Mouse (Mus musculus): Measurements from ENCODE around the gene Ltbp3. TPM values are rescaled to one million over a fixed set of nuclear protein-coding genes. Genes with fewer than 3 reads are reported as not detected.

Ltbp3 gene
- 10 to 100 TPM; 37.2 to 41.8 TPM for total RNA-seq (2021)
- long read RNA-seq, experiment 1, partial matches to known transcripts = 7 of 13 reads
- long read RNA-seq, experiment 1, other reads (novel, unspliced or antisense) = 2 of 13 reads
- long read RNA-seq, experiment 2, partial matches to known transcripts = 10 of 13 reads
- long read RNA-seq, experiment 2, other reads (novel, unspliced or antisense) = 3 of 13 reads

DNA sequence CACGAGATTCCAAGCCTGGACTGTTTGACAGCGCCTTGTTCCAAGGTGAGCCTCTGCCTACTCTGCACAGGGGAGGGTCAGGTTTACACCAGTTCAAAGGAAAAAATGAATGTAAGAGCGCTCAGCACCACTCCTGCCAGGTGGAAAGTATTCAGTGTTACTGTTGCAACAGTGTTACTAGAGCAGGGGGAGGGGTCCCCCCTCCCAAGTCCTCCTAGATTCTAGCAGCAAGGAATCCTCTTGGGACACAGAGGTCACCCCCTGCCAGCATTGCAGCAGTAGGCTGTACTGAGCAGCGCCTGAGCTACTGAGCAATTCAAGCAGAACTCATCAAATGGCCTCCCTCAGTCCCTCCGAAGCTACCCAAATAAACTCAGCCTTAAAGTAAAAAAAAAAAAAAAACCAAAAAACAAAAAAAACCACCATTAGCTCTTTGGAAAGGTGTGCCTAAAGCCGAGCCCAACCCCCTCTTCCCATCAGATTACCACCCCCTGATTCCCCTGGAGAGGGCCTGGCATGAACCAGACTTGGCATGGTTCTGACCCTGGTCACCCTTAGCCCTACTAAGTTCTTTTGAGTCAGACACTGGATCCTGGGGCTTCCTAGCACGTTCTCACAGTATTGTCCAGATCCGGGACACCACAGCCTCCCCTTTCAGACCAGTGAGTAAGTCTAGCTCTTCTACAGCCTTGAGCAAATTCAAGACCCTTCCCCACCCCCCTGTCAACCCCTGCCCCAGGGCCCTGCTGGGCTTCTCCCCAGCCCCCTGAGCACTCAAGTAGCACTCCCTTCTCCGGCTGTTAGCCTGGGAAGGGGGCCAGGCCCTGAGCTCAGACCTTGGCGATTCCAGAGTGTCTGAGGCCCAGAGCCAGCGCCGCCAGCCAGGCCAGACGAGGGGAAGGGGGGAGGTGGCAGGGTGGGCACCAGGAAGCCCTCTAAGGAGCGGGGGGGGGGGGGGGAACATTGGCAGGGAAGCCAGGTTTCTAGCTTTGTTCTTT is at the start of gene Ltbp3:
Ltbp3 (plus strand) TSS at position 585 of the 998 bp plus-strand sequence.
- DNase-seq (ENCODE audit: low spot score in 2 of 2) = peak in 1 of 2 experiments; percentile 36

DNA sequence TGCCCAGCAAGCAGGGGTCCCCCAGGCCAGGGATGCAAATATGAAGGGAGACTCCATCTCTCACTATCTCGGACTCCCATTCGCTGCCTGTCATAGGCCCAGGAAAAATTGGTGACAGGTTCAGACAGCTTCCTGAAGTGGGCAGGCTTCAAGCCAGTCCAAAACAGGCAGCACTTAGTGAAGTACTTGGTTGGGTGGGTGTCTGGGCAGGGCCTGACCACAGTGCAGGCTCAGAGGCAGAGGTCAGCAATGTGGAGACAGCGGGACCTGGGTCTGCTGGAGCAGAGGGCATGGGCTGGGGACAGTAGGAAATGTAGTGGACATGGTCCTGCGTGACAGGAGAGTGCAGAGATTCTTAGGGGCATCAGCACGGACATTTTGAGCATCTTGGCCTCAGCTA is 49.1 kb upstream of the Ltbp3 start:
- DNase-seq (ENCODE audit: low spot score in 2 of 2) = no peak

DNA sequence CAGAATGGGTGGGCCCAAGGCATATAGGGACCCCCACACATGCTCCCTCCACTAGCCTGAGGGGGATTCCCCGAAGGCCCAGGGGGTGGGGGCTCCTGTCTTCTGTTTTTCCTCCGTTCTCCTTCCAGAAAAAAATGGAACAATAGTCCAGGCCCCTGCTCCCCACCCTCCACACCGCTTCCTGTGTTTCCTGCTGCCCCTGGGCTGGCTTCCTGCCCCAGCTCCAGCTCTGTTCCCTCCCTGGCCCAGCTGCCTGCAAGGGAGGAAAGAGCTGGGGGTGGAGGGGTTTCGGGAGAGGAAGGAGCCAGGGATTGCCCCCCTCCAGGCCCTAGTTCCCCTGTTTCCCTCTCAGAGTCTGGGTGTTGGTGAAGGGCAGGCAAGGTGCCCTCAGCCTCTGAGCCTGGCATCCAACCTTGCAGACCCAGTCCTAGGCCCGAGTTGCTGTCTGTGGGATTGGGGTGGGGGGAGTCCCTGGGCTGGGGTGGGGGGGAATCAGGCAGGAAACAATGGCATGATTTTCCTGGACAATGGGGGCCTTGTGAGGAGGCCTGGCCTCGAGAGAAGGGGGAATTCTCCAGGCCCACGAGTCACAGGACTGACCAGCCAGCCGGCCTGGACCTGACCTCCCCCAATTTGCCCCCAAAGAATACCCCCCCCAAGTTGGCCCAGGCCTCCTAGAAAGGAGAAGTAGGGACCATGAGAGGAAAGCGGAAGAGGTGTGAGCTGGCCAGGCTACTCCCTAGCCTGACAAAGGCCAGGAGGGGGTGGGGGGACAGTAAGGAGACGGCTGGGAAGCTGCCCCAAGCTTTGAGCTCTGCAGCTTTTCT is 48.4 kb upstream of the Ltbp3 start:
- no peak for DNase-seq (ENCODE audit: low spot score in 2 of 2)

DNA sequence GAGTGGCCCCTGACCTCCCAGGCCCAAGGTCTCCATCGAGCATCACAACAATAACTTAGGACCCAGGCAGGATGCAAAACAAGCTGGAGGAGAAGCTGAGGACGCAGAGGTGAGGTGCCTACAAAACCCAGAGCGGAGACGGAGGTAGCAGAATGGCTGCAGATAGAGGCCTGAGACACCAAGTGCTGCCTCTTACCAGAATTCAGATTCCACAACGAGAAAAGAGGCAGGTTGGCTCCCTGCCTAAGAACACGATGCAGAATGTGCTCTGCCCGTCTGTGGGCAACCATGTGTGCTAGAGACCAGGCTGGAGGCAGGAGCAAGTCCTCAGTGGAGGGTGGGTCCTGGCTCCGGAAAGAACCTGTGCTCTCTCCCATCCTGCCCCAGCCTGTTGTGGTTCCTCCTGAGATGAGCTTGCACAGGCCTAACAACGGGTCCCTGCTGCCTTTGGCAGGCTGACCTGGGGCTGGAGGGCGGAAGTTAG is 47.7 kb upstream of the Ltbp3 start:
- DNase-seq (ENCODE audit: low spot score in 2 of 2) = no peak

DNA sequence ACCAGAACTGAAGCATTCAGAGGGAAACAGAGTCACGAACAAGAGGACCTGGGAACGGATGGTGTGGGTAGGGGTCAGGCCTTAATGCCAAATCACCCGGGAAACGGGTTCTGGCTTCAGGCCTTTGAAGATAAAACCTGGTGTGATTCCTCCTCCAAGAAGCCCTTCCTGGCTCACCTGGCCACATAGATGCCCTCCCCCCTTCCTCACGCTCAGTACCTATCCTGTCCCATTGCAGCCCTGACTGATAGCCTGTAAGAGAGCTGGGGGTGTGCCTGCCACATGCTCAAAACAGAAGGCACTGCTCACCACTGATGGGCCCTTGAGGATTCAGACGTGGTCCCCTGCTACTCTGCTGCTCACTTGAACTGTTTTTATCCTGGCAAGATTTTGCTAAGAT is 46.9 kb upstream of the Ltbp3 start:
- no peak for DNase-seq (ENCODE audit: low spot score in 2 of 2)

DNA sequence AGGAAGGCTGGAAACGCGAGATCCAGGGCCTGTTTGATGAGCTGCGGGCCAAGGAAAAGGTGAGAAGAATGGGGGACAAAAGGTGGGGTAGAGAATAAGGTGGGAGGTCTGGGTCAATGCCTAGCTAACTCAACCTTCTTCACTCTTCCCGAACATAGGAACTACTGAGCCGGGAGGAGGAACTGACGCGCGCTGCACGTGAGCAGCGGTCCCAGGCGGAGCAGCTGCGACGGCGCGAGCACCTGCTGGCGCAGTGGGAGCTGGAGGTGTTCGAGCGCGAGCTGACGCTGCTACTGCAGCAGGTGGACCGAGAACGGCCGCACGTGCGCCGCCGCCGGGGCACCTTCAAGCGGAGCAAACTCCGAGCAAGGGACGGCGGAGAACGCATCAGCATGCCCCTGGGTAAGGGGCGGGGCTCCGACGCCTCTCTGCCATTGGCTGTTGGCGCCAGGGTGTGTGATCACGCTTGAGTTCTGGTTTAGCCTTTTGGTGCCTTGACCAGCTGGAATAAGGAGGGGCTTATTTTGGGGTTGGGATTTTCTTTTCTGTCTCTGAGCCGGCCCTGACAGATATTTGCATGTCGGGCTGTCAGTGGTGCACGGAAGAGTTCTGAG is 44.7 kb upstream of the Ltbp3 start:
- no peak for DNase-seq (ENCODE audit: low spot score in 2 of 2)

DNA sequence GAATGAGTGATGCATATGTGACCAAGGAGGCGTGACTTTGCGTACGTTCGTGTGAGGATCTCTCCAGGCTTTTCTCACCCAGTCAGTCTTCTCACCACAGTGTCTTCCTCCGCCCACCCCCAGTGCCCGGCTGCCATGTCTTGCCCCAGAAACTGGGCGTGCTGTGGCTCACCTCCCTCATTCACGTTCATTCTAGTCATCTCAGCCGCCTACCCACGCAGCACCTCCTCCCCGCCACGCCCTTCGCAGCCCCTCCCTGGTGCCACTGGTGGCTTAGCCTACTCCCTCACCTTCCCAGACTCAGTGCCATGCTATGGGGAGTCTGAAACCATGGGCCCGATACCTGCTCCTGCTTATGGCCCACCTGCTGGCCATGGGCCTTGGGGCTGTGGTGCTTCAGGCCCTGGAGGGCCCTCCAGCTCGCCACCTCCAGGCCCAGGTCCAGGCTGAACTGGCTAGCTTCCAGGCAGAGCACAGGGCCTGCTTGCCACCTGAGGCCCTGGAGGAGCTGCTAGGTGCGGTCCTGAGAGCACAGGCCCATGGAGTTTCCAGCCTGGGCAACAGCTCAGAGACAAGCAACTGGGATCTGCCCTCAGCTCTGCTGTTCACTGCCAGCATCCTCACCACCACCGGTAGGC is 36.4 kb upstream of the Ltbp3 start, which contains the start of gene Kcnk7:
Kcnk7 (plus strand) TSS at position 205 of the 638 bp plus-strand sequence.
- peak in 1 of 2 experiments; percentile 32 for DNase-seq (ENCODE audit: low spot score in 2 of 2)

DNA sequence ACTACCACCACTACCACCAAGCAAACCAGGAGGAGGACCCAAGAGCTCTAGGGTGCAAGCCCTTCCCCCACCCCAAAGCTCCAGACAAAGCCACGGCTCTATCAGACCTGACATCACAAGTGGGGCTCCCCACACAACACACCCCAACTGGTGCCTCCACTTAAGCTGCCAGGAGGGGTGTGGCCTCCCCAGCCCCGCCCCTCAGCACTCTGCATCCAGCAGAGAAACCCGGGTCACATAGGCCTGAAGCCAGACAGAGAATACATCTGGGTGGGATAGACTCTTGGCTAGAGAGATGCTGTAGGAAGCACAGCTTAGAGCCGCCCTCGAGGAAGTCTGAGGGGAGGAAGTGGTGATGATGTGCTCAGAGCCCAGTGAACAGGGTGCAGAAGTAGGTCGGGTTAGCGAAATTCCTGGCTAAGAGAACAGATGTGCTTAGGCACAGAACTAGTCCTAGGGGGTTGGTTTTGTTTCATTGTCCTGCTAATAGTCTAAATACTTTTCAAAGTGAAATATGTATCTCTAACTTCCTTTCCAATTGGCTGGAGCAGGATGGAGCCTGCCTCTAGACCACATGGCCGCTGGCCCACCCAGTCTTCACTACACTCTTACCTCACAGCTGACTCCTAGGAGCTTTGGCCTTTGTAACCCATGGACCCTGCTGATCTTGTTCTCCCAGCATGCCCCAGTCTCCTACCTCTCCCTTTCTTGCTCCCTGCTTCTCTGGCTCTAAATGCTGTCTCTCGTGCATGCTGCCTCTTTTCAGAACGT is 35.7 kb upstream of the Ltbp3 start:
- no peak for DNase-seq (ENCODE audit: low spot score in 2 of 2)

DNA sequence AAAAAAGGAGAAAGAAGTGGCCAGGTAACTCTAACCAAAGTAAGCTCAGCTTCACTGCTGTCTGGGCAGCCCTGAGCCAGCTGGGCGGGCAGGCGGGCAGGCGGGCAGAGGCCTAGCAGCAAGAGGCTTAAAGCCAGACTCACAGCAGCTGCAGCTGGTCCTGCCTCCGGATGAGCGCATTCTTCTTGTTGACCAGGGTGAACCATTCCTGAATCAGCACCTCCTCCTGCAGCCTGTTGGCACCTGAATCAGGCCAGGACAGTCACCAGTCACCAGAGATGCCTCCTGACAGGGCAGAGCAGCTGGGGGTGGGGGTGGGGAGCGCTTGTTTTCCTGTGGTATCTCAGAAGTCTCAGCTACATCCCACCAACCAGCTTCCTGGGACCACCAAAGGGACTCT is 30.6 kb upstream of the Ltbp3 start:
- no peak for DNase-seq (ENCODE audit: low spot score in 2 of 2)

DNA sequence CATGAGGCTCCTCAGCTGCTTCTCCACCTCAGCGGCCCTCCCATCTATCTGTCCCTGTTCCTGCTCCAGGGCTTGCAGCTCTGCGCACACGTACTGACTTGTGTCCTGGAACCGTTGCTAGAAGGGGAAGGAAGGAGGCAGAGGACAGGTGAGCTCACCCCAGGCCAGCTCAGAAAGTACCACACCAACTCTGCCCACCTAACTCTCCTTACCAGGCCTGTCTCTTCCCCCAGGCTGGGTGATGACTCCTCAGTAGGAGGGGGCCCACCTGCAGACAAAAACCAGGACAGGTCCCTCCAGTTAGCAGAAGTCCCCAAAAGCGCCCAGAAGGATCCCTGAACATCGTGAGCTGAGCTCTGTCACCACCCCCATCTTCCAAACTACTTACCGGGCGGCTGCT is 30.1 kb upstream of the Ltbp3 start:
- no peak for DNase-seq (ENCODE audit: low spot score in 2 of 2)

DNA sequence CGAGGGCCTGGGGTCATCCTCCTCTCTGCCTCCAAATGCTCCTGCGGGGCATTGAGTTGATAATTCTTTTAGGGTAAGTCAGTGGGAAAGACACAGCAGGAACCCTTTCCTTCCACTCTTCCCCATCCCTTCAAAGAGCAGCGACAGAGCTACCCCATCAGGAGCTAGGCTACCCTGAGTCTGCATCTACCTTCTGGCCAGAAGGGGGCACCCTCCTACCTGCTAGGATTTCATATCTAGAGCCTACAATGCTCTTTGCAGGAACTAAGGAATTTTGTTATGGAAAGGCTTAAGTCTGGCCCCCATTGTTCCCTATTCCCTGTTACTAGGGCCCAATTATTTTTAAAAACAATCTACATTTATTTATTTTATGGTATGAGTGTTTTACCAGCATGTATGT is 29.5 kb upstream of the Ltbp3 start:
- DNase-seq (ENCODE audit: low spot score in 2 of 2) = peak; percentile 61 to 81

DNA sequence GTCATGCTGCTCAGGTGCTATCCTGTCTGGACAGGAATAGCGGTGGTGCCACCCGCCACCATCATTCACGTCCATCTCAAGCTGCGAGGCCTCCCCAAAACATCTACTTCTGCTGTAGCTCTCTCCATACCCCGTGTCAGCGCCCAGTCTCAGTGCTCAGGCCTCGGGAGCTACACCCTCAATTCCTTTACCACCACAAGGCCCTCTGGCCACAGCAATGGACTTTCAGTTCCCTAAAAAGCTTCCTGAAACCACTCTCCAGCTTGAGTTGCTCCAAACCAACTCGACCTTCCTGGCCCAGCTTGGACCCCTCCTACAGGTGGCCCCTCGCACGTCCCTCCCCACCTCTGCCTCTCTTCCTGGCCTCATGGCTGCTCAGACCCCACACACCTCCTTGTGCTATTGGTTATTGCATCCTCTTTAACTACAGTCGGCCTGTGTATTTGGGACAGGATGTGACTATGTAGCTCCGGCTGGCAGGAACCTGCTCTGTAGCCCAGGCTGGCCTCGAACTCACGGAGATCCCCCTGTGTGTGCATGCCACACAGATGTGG is 28.7 kb upstream of the Ltbp3 start:
- no peak for DNase-seq (ENCODE audit: low spot score in 2 of 2)

DNA sequence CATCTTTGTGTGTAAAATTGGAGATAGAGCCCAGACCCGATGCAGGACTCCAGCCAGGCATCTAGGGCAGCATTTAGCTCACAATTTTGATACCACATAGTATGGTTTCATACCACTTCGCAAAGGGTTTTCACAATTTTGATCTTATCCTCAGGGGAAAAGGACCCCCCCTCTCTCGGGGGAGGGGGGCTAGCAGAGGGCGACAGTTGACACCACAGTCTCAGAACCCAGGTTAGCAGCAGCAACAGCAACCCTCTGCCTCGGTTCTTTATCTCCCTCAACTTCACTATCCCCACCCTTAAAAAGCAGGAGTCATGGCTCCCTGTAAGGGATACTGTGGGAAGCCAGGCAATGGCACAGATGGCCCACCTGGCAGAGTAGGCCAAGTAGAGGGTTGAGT is 27.4 kb upstream of the Ltbp3 start:
- no peak for DNase-seq (ENCODE audit: low spot score in 2 of 2)

DNA sequence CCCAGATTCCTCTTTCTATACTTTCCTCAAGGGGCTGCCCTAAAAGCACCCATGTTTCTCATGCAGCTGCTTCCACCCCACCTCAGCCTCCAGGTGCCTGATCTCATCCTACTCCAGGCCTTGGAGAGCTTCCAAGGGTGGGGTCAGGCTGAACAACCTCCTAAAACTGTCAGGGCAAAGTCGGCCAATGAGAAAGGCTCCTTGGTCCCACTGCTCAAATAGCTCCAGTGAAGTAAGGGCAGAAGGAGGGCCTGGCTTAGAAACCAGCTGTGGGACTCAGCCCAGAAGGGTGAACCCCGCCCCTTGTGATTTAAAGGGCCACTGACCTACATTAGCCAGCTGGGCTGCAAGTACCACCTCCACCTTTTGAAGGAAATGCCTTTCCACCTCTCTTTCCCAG is 27.0 kb upstream of the Ltbp3 start:
- DNase-seq (ENCODE audit: low spot score in 2 of 2) = no peak

DNA sequence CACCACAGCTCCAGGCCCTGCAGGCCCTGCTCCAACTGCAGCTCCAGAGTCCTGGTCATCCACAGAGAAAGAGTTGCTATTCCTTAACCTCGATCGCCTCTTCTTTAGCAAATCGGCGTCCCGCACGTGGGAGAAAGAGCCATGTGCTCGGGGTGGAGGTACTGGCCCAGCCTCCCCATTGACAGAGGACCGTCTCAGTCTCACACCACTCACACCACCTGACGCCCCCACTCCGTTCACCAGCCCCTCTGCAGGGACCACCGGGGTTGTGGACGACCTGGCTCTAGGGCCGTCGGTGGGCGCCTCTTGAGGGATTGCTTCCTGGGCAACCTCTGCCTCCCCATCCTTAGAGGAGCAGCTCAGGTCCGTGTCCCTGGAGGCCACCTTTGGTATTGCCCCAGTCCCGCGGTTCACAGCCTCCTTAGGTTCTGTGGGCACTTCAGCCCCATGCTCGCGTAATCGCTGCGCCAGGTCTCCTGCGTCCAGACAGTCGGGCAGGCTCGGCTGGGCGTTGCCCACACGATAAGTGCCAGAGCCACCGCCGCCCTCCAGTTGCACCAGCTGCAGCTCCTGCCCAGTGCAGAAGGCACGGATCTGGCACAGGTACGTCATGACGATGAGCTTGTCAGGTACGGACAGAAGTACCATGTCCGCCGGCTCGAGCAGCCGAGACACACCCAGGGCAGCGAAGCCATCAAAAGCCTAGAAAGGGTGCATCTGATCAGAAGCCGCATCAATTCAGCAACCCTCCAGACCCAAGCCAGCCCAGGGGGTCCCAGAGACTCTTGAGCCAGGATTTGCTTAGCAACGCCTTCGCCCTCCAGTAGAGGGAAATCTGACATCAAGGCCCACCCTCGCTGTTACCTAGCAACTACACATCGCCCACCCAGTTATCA is 24.7 kb upstream of the Ltbp3 start:
- peak in 1 of 2 experiments; percentile 34 for DNase-seq (ENCODE audit: low spot score in 2 of 2)

DNA sequence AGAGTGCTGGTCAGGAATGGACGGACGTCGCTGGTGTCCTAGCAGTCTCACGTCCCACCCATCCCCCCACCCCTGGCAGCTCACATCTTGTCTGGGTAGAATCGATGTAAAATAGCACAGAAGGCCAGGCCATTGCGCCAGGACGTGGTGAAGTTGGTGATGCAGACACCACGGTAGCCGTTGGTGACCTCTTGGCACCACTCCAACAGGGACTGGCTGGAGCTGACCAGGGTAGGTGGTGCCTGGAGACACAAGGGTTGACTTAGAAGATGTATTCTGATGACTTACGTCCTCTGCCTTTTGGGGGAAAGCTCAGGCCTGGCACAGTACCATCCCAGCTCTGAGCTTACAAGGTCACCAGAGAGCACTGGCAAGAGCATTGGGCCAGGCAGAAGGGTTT is 23.7 kb upstream of the Ltbp3 start:
- DNase-seq (ENCODE audit: low spot score in 2 of 2) = no peak

DNA sequence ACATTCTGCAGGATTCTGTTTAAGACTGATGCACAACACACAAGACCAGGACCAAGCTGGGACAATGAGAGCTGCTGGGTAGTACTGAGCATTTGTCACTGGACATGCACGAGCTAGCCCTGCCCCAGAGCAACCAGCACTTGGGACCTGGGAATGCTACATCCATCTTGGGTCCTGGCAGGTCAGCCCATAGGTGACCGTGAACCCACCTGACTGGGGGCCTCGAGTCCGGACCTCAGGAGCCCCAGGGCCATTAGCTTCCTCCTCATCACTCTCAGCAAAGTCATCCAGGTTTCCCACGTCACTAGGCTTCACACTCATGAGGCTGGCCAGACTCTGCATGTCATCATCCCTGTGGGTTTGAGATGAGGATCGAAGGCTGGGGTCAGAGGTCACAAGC is 19.5 kb upstream of the Ltbp3 start:
- DNase-seq (ENCODE audit: low spot score in 2 of 2) = no peak

DNA sequence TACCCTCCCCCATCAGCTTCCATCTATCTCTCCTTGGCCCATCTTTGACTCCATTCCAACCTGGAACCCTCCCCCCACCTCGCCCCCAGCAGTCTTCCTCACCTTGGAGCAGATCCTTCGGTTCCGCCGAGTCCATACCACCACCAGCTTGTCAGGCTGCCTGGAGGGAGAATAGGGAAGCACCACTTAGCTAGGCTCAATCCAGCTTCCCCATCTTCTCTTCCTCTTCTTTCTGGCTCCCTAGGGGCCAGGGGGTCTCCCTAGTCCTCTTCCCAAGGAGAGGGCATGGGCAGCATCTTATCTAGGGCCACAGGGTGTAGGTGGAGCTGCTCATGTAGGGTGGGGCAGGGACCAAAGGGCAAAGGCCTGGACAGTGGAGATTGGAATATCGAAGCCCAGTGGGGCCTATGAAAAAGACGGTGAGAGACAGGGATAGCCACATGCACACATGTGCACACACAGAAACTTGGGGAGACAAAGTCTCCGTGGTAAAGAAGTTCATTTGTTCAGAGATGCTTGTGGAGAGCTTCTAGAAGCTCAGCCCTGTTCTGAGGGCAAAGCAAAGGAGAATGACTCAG is 17.8 kb upstream of the Ltbp3 start:
- DNase-seq (ENCODE audit: low spot score in 2 of 2) = no peak
